Mouse (Mus musculus) heart, adult 9 months (tissue): Measurements from ENCODE around the gene Srrm4.
A peak's percentile ranks its signal among the peaks of the same experiment; 100 is the strongest.

Experiments
- DNase-seq, 2 experiments: peaks; one replicate each; pipeline ENCODE4 v3.0.0; 2022; ENCODE audit warnings: low spot score in 2 of 2

Gene Srrm4

GRCm38 (mm10) chr5:116591346-116592048 lies at the start of gene Srrm4:
TSS of gene Srrm4 (minus strand) at chr5:116591817.
- peak in 1 of 2 experiments; percentile 1 for DNase-seq

- no peak for DNase-seq
Measured at GRCm38 (mm10) chr5:116592801-116593430, 1.3 kb upstream of the Srrm4 start.

- no peak for DNase-seq
Measured at GRCm38 (mm10) chr5:116592049-116592800, 608 bp upstream of the Srrm4 start.

DNA sequence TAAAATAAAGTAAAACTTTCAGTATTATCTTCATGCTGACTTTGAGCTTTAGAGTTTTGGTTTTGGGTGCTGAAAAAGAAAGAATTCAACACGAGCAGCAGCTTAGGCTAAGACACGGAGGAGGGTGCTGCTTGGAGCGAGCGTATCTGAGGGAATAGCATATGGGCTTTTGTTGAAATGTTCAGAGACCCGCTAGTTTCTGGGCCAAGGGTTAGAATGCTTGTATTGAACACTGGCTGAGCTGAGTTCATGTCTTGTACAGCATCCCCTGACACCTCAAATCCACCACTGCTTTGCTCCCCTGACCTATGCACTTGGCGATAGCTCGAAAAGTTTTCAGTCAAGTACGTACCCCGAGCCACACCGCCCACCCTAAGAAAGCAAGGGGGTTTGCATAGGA lies 919 bp downstream of the Srrm4 start:
- DNase-seq, result no peak

DNA sequence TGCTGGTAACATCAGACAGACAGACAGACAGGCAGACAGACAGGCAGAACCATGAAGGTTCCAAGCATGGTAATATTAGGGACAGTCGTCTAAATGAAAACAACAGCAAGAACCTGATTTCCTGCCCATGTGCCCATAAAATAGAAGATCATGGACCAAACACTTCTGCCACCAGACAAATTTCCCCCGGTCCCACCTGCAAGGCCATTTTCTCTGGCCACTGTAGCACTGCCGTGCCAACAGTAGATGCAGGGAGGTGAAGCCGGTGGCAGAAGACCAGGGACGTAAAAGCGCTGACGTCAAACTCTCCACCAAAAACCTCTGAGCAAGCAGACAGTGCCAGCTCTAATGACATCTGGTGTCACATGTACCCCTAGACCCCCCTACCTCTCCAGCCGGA lies 2.0 kb downstream of the Srrm4 start:
- no peak for DNase-seq

DNA sequence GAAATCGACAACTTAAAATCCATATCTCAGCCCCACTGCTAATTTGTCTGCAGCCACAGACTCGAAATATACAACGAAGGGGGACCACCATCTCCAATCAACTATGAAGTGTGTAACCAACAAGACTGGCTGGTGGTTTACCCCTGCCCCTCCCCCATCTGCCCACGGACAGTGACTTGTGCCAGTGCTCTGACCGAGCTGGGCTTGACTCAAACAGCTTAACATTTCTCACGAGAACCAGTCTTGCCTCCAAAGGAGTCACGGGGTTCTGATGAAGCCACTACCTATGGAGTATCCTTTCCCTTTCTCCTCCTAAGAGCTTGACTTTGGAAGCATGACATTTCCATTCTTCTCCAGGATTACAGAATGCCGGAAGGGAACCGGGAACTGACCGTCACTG lies 2.8 kb downstream of the Srrm4 start:
- no peak for DNase-seq

DNA sequence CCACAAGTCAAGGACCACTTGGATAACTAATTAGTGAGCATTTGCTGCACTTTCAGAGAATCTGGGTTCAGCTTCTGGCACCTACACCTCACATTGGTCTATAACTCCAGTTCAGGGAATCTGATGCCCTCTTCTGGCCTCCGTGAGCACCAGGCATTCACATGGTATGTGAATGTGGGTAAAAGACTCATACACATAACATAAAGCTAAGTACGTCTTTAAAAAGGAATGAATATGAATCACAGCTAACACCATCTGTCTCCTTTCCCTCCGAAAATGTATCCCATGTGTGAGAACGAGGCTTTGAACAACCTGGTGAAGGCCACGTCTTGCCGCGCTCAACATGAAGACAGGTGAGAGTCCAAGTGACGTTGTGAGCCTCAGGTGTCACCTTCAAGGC lies 12.1 kb downstream of the Srrm4 start:
- DNase-seq, result no peak

DNA sequence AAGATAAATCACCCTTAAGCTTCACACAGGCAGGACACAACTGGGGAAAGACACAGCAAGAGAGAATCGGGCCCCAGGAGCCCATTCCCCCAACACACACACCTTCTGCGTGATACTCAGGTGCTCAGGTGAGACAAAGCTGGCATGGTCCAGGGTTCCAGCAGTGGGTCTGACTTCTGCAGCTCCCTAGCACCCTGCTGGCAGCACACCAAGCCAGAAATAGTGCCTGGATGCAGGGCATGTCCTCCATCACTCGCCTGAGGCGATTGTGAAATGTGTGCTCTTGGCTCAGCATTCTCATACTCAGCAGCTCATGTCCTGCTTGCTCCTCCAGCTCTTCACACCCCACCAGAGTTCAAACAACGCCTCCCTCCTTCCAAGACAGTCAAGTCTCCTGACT lies 14.5 kb downstream of the Srrm4 start:
- DNase-seq, result no peak

DNA sequence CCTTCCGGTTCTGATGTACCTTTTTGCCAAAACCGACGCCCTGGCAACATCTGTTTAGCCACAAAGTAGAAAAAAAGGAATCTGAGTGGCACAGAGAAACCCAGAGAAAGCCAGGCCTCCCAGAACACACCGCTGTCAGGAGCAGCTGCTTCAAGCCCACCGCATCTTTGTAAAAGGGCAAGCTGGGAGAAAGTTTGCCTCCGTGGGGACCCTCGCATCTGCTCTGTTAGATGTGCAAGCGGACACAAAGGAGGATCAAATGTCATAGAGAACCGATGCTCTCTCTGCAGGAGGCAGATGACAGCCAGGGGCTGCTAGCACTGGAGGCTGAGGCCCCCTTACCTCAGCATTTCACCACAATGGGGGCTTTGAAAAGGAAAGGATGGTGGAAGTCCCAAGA lies 18.3 kb downstream of the Srrm4 start:
- DNase-seq, result no peak

GRCm38 (mm10) chr5:116571936-116572335 lies 19.7 kb downstream of the Srrm4 start:
- DNase-seq, result no peak

GRCm38 (mm10) chr5:116571232-116571861 lies 20.3 kb downstream of the Srrm4 start:
- no peak for DNase-seq

GRCm38 (mm10) chr5:116570566-116570965 lies 21.1 kb downstream of the Srrm4 start:
- no peak for DNase-seq

DNA sequence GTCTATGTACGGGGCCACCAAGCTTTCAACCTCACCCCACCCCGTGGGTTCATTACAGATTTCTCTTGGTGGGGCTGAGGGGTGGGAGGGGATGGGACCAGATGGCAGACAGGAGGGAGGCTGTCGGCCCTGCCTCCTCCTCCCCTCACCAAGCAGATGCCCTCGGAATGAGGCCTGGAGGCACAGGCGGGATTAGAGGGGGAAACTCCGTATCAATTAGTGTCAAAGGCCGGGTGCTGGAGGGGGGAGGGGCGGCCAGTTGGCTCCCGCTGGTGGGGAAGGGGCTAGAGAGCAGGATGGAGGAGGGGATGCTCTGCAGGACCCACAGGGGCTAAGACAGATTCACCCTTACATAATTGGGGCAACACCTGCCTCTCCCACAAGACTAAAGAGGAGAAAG lies 22.0 kb downstream of the Srrm4 start:
- no peak for DNase-seq

GRCm38 (mm10) chr5:116568050-116568449 lies 23.6 kb downstream of the Srrm4 start:
- DNase-seq, result no peak

- DNase-seq, result no peak
Measured at GRCm38 (mm10) chr5:116567298-116567697, 24.3 kb downstream of the Srrm4 start.

- no peak for DNase-seq
Measured at GRCm38 (mm10) chr5:116566385-116567045, 25.1 kb downstream of the Srrm4 start.

GRCm38 (mm10) chr5:116565573-116565972 lies 26.0 kb downstream of the Srrm4 start:
- DNase-seq, result no peak

GRCm38 (mm10) chr5:116564391-116564790 lies 27.2 kb downstream of the Srrm4 start:
- no peak for DNase-seq

GRCm38 (mm10) chr5:116563713-116564112 lies 27.9 kb downstream of the Srrm4 start:
- DNase-seq, result no peak

- DNase-seq, result no peak
Measured at GRCm38 (mm10) chr5:116559091-116559490, 32.5 kb downstream of the Srrm4 start.

- DNase-seq, result no peak
Measured at GRCm38 (mm10) chr5:116556614-116557013, 35.0 kb downstream of the Srrm4 start.

DNA sequence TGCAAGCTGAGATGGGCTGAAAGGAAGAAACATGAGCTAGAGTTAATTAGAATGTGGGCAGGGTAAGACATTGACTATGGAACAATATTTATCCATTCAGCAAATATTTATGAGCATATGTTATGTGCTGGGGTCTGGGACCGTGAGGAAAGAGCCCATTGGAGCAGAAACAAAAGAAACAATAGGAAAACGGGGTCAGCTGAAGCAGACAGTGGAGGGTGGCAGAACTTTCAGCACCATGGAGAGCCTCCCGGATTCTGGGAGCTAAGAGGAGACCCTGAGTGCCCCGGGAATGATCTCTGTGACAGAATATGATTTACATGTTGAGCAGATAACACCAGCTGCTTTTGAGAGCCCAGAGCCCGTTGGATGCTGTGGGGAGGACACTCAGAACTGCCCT lies 37.7 kb downstream of the Srrm4 start:
- no peak for DNase-seq
